Mouse (Mus musculus) G1E (cell line): Measurements from ENCODE around the gene Ccdc158. TPM values are rescaled to one million over a fixed set of nuclear protein-coding genes. Genes with fewer than 3 reads are reported as not detected.
A peak's percentile ranks its signal among the peaks of the same experiment; 100 is the strongest.

Experiments
- ATAC-seq: 2 replicates; pipeline ENCODE4 v1.8.0; 2016; ENCODE audit warnings: mild to moderate bottlenecking; ENCODE audit not compliant: insufficient number of reproducible peaks, poor library complexity, low FRiP score, severe bottlenecking; ENCODE audit errors: extremely low read depth
- DNase-seq: peaks from one replicate; pipeline ENCODE4 v3.0.0; 2012; ENCODE audit warnings: low spot score
- H3K27me3 ChIP-seq: 2 replicates; pipeline ENCODE4 v1.6.1; 2012; ENCODE audit warnings: mild to moderate bottlenecking, low read length, inconsistent platforms; ENCODE audit not compliant: insufficient read depth
- H3K36me3 ChIP-seq: replicated peaks from 2 replicates; pipeline ENCODE3; 2012; ENCODE audit warnings: mild to moderate bottlenecking, inconsistent platforms
- H3K4me1 ChIP-seq: 2 replicates; pipeline ENCODE4 v1.6.1; 2012; ENCODE audit warnings: low read depth, low read length, inconsistent platforms, mixed read lengths; ENCODE audit not compliant: insufficient read depth
- H3K4me3 ChIP-seq: 2 replicates; pipeline ENCODE4 v1.5.1; 2012; ENCODE audit warnings: low read depth, mild to moderate bottlenecking, inconsistent platforms, low read length, moderate library complexity, mixed read lengths
- H3K9me3 ChIP-seq: replicated peaks from 2 replicates; pipeline ENCODE4 v1.6.1; 2012; ENCODE audit warnings: inconsistent platforms
- CTCF ChIP-seq: IDR thresholded peaks from 2 replicates; pipeline ENCODE4 v1.5.1; 2012; ENCODE audit warnings: low read depth, low read length, inconsistent platforms, mixed read lengths
- GATA1 ChIP-seq: IDR thresholded peaks from 2 replicates; pipeline ENCODE4 v1.6.1; 2012; ENCODE audit warnings: borderline replicate concordance, low read length, inconsistent platforms, mixed read lengths
- GATA2 ChIP-seq: IDR thresholded peaks from 2 replicates; pipeline ENCODE4 v1.6.1; 2012; ENCODE audit warnings: low read depth, low read length, inconsistent platforms, borderline replicate concordance
- POLR2AphosphoS5 ChIP-seq: IDR thresholded peaks from 2 replicates; pipeline ENCODE4 v1.6.1; 2012; ENCODE audit warnings: low read depth, low read length, inconsistent platforms; ENCODE audit not compliant: insufficient replicate concordance
- TAL1 ChIP-seq: conservative IDR thresholded peaks from 2 replicates; pipeline ENCODE4 v1.6.1; 2012; ENCODE audit warnings: low read depth, low read length, inconsistent platforms, mixed read lengths
- polyA plus RNA-seq: library from polyadenylated mRNA; stranded (reverse); fragments of >175 nt; gene quantifications from 2 replicates; pipeline ENCODE4 v1.2.3, GENCODE M21; 2012
- total RNA-seq, 2 experiments: library from RNA; stranded (forward) in 1 of 2; stranded (reverse) in 1 of 2; fragments of 200-1000 nt in 1 of 2; fragments of >200 nt in 1 of 2; fragmentation: Nextera tagmentation in 1 of 2; gene quantifications; 2 replicates each; pipeline ENCODE4 v1.2.3; 2014 to 2017

Gene Ccdc158
- total and polyA plus RNA-seq, 3 experiments, result 0.05 TPM; not detected in 2

DNA sequence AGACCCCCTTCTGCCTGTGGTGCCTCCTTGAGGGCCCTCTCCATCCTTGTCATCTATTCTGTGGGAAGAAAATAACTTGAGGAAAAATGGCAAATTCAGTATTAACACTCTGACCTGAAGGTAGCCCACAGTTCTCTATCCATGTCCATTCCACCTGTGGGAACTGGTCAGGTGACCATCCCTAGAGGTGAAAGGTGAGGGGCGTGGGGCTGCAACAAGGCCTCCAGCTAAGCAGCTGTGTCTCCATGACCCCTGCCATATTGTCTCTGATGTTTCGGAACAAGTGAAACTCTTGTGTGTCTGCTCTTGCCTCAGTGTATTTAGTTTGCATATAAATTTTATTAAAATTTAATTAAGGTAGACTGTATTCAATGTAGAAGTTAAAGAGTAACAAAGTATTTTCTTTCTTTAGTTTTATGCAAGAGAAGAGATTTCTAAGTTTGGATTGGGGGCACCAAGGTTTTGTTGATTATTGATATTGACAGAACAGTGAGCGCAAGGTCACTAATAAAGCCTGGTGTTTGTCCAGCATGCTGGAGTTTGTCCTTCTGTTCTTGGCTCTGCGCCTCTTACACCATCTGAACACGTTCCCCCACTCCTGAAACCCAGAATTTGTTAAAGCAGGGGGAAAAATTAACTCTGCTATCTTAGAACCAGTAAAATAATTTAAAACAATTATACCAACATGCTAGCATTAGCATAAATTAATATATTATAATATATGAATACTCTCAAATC is 67.4 kb downstream of the Ccdc158 start:
- no peaks in the 10 kb centered on the region for H3K36me3 ChIP-seq
- H3K9me3 ChIP-seq, result no peaks in the 10 kb centered on the region
- DNase-seq, result no peak
- 0 out of 2 replicates have a peak, but pooled peaks cover 3% of the 10 kb centered on the region for H3K4me1 ChIP-seq
- no peak for TF ChIP-seq TAL1
- no peak for TF ChIP-seq POLR2AphosphoS5
- TF ChIP-seq CTCF, result no peak
- TF ChIP-seq GATA2, result no peak
- TF ChIP-seq GATA1, result no peak
- H3K27me3 ChIP-seq, result peaks cover 16% of the 10 kb centered on the region
- no peak overlapping the region for H3K4me3 ChIP-seq
- no peak for ATAC-seq

DNA sequence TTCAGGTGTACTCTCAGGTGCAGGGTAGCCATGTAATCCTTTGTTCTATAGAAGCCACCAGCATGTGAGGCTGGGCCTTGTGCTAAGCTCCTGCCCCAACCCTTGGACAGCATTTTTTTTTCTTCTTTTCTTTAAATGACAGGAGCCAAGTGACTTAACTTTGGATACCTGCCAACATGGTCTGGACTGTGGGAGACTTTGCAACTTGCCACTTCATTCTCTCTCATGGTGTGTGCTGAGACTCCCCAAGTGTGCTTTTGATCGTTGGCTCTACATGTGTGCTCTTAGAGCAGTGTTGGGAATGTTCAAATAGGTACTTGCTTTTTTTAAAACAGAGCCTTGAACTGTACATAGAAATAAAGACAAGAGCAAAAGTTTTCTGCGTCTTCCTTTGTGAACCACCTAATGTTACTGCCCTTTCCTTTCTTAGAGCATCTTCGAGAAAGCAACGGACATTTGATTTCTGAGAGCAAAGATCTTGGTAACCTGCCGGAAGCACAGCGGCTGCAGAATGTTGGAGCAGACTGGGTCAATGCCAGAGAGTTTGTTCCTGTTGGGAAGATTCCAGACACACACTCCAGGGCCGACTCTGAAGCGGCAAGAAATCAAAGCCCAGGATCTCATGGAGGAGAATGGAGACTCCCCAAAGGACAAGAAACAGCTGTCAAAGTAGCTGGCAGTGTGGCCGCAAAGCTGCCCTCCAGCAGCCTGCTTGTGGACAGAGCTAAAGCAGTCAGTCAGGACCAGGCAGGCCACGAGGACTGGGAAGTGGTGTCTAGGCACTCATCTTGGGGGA is 70.4 kb downstream of the Ccdc158 start:
- no peak for ATAC-seq
- no peaks in the 10 kb centered on the region for H3K36me3 ChIP-seq
- H3K9me3 ChIP-seq, result no peaks in the 10 kb centered on the region
- no peak for DNase-seq
- no peak for TF ChIP-seq TAL1
- TF ChIP-seq CTCF, result no peak
- TF ChIP-seq GATA1, result no peak
- TF ChIP-seq POLR2AphosphoS5, result no peak
- TF ChIP-seq GATA2, result no peak
- 0 out of 2 replicates have a peak, but pooled peaks cover 3% of the 10 kb centered on the region for H3K4me1 ChIP-seq
- no peak overlapping the region for H3K4me3 ChIP-seq
- peaks cover 19% of the 10 kb centered on the region for H3K27me3 ChIP-seq

DNA sequence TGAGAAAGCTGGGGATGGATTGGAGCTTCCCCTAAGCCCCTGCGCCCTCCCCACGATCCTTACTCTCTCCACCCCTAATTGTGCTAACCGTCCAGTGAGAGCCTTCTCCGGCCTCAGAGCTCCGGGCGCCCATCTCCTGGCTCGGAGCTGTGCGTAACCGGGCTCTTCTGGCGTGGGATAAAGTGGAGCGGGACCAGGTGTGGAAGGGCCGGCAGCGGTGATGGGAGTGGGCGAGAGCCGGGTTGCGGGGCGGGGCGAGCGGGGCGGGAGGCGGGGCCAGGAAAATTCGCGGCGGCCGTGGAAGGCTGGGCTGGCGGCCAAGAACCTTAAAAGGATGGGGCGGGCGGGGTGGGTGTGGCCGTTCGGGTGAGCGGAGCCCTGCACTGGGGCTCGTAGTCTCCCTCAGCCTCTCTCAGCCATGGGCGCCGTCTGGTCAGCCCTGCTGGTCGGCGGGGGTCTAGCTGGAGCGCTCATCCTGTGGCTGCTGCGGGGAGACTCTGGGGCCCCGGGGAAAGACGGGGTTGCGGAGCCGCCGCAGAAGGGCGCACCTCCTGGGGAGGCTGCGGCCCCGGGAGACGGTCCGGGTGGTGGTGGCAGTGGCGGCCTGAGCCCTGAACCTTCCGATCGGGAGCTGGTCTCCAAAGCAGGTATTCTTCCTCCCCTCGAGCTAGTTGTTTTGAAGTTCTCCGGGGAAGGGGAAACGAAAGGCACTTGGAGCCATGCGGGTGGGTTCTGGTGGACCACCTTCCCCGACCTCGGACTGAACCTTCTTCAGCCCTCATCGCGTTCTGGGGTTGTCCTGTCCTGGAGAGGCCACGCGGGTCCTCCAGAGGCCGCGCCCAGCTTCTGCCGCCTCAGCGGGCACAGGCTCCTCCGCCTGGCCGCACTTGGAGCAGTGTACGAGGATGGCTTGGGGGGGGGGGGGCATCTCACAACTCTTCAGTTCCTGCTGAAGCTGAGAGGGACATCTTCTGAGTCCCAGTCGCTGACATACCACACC is 72.1 kb downstream of the Ccdc158 start, which contains the start of gene Stbd1:
Gene Stbd1 (plus strand): TSS at position 351 of the 1,000 bp plus-strand sequence.
- Histone ChIP-seq H3K27me3 (peaks cover 19% of the 10 kb centered on the region), H3K36me3 (no peaks in the 10 kb centered on the region), H3K9me3 (no peaks in the 10 kb centered on the region), H3K4me3 (no peak within 1 kb of the TSS; the same call in 1 of the 2 replicates), H3K4me1 (0 out of 2 replicates have a peak, but pooled peaks cover 3% of the 10 kb centered on the region)
- ATAC-seq (no peak), DNase-seq (peak; percentile 9)
- TF ChIP-seq GATA2 (no peak), POLR2AphosphoS5 (no peak), CTCF (no peak), GATA1 (no peak), TAL1 (no peak)

DNA sequence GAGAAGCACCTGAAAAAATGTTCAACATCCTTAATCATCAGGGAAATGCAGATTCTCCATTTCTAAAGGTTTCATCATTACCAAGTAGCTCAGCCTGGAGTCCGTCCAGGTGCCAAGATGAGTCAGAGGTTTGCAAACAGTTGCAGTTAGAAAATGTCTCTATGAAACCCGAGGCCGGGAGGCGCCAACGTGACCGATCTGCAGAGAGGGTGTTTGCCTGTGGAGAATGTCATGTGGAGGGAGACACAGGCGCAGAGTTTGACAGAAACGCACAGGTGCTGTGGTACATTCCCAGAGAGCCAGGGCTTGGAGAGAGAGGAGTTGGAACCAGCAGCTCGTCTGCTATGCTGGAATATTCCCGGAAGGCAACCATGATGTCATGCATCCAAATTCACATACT is 76.0 kb downstream of the Ccdc158 start:
- no peak overlapping the region for H3K4me3 ChIP-seq
- H3K36me3 ChIP-seq, result no peaks in the 10 kb centered on the region
- H3K4me1 ChIP-seq, result 0 out of 2 replicates have a peak, but pooled peaks cover 3% of the 10 kb centered on the region
- H3K27me3 ChIP-seq, result peaks cover 12% of the 10 kb centered on the region; the same call in 1 of the 2 replicates
- H3K9me3 ChIP-seq, result no peaks in the 10 kb centered on the region
- DNase-seq, result no peak
- no peak for ATAC-seq
- TF ChIP-seq CTCF (no peak), GATA2 (no peak), TAL1 (no peak), POLR2AphosphoS5 (no peak), GATA1 (no peak)

DNA sequence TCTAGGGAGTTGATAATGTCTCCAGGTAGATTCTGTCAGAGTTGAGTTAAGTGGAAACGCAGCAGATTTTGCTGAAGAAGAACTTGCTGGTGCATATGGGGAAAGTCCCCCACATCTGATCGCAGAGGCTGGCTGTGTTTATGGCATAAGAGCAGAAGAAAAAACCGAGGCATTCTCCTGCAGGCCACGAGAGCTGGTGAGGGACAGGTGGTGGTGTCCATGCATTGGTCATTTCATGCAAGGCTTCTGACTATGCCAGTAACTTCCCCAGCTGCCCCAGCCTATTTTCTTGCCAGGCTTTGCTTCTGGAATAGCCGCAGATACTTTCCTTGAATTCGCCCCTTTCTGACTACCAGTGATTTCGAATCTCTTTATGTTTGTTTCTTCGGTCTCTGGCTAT is 78.2 kb downstream of the Ccdc158 start:
- no peaks in the 10 kb centered on the region for H3K4me1 ChIP-seq
- no peaks in the 10 kb centered on the region for H3K36me3 ChIP-seq
- no peak for ATAC-seq
- no peaks in the 10 kb centered on the region for H3K9me3 ChIP-seq
- TF ChIP-seq TAL1, result no peak
- no peak for TF ChIP-seq POLR2AphosphoS5
- TF ChIP-seq GATA2, result no peak
- no peak for TF ChIP-seq GATA1
- no peak for TF ChIP-seq CTCF
- no peak overlapping the region for H3K4me3 ChIP-seq
- DNase-seq, result no peak
- H3K27me3 ChIP-seq, result 0 out of 2 replicates have a peak, but pooled peaks cover 1% of the 10 kb centered on the region

DNA sequence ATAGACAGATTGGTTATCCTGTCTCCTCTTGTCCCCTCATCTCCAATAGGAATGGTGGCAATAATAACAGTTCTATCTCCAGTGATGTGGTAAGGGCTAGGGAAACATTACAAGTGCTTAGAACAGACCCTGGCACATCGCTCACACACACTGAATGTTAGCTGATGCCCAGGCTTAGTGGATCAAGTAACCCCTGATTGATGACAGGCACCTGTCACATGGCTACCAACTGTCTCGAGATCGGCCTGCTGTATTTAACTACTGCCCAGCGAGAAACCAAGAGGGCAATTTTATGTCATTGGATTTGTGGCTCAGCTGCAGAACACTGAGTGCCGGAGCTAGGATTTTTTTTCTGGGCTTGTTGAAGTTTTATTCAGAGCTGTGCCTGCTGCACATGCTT is 80.0 kb downstream of the Ccdc158 start:
- Histone ChIP-seq H3K27me3 (peaks cover 2% of the 10 kb centered on the region; the same call in 1 of the 2 replicates), H3K4me1 (no peaks in the 10 kb centered on the region), H3K9me3 (no peaks in the 10 kb centered on the region), H3K4me3 (no peak overlapping the region), H3K36me3 (no peaks in the 10 kb centered on the region)
- no peak for DNase-seq
- ATAC-seq, result no peak
- no peak for TF ChIP-seq CTCF
- no peak for TF ChIP-seq GATA1
- TF ChIP-seq GATA2, result no peak
- no peak for TF ChIP-seq POLR2AphosphoS5
